Mouse (Mus musculus) small intestine, adult 2 months (tissue): ENCODE data around the gene Ccl3. TPM values are rescaled to one million over a fixed set of nuclear protein-coding genes. Genes with fewer than 3 reads are reported as not detected.

Experiments used
- H3K27ac ChIP-seq: fragments of 200-500 bp; 2 replicates; pipeline ENCODE4 v1.5.1; 2012; ENCODE audit warnings: low read depth, low read length, control low read depth, inconsistent platforms; ENCODE audit not compliant: insufficient read depth
- H3K27me3 ChIP-seq: fragments of 200-500 bp; 2 replicates; pipeline ENCODE4 v1.6.1; 2012; ENCODE audit warnings: mild to moderate bottlenecking, moderate library complexity, low read length, inconsistent platforms; ENCODE audit not compliant: control insufficient read depth, insufficient read depth
- H3K36me3 ChIP-seq: fragments of 200-500 bp; 2 replicates; pipeline ENCODE4 v1.6.1; 2012; ENCODE audit warnings: mild to moderate bottlenecking, low read length, control low read depth, inconsistent platforms; ENCODE audit not compliant: control insufficient read depth, insufficient read depth
- H3K4me1 ChIP-seq: fragments of 200-500 bp; 2 replicates; pipeline ENCODE4 v1.6.1; 2012; ENCODE audit warnings: low read length, inconsistent platforms, mixed read lengths; ENCODE audit not compliant: control insufficient read depth, insufficient read depth, insufficient read length
- H3K4me3 ChIP-seq: fragments of 200-500 bp; 2 replicates; pipeline ENCODE4 v1.5.1; 2012; ENCODE audit warnings: low read depth, mild to moderate bottlenecking, control low read depth, inconsistent platforms, low read length, moderate library complexity
- CTCF ChIP-seq: fragments of 200-500 bp; IDR thresholded peaks from 2 replicates; pipeline ENCODE4 v1.5.1; 2012; ENCODE audit warnings: low read depth, mild to moderate bottlenecking, control low read depth, inconsistent platforms, low read length, moderate library complexity, mixed read lengths; ENCODE audit not compliant: insufficient replicate concordance, insufficient read length; ENCODE audit errors: extremely low read depth
- POLR2A ChIP-seq: fragments of 200-500 bp; IDR thresholded peaks from 2 replicates; pipeline ENCODE4 v1.6.1; 2012; ENCODE audit warnings: low read depth, mild to moderate bottlenecking, control low read depth, inconsistent platforms, low read length, moderate library complexity
- WGBS: fragments of 180-500 bp; shearing (Covaris S2); methylation state at CpG from one replicate; pipeline ENCODE4 v1.1.7; 2018; 5-methylcytosine and 5-hydroxymethylcytosine counted together
- polyA plus RNA-seq: library from polyadenylated mRNA; depleted of rRNA; stranded (reverse); fragments of >200 nt; gene quantifications from 2 replicates; pipeline ENCODE4 v1.2.3, GENCODE M21; 2012; rRNA removed

The Ccl3 gene
- polyA plus RNA-seq, result 3.6 and 5.0 TPM in 2 replicates

DNA sequence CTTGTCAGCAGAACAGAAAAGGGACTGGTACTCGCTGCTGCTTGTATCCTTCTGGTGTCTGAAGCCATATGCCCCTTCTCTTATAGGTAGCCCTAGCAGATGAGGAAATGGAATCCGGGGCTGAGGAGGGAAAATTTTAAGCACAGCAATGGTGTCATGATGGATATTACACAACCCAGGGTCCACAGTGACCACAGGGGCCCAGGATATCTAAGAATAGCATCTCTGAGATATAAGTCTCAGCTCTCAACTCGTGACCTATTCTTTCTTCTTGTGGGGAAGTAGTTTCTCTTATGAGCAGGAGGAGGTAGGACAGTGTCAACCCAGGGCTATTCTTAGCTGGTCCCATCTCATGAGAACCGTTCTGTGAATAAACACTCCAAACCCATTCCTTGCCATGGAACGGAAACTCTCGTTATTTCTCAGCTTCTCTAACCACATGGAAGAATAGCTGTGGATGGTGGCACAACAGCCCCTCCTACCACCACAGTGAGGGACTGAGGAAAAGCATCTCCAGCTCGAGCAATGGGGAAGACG is at the start of gene Ccl3:
Ccl3 (minus strand) TSS at position 51 of the 537 bp plus-strand sequence.
- TF ChIP-seq POLR2A (no peak), CTCF (no peak)
- 78% methylated on average over 8 of the region's 8 CpGs for WGBS
- Histone ChIP-seq H3K36me3 (no peaks in the 10 kb centered on the region), H3K4me3 (peak within 1 kb of the TSS; percentile 24; the same call in 1 of the 2 replicates), H3K27ac (peak within 1 kb of the TSS; percentile 53), H3K4me1 (no peaks in the 10 kb centered on the region), H3K27me3 (no peaks in the 10 kb centered on the region)

DNA sequence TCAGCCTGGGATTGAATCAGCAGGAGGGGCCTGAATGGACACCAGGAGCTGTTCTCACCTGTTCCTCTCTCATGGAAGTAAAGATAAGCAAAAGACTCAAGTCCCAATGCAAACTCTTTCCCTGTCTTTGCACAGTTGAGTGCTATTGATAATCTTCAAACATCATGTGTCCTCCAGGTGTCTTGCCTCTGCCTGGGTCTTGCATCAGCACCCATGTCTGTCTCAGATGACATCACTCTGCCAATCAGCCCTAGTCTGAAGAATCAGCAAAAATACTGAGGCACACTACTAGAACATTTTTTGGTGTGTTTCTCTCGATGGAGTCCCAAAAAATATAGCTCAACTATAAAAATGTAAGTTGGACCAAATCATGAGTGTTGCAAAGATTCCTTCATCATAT is 42.9 kb upstream of the Ccl3 start:
- TF ChIP-seq POLR2A (no peak), CTCF (no peak)
- Histone ChIP-seq H3K27ac (no peak overlapping the region), H3K27me3 (no peaks in the 10 kb centered on the region), H3K4me1 (no peaks in the 10 kb centered on the region), H3K4me3 (no peak overlapping the region), H3K36me3 (no peaks in the 10 kb centered on the region)
- WGBS, result 67% methylated on average over 1 of the region's 1 CpGs

- Histone ChIP-seq H3K36me3 (no peaks in the 10 kb centered on the region), H3K27ac (no peak overlapping the region), H3K4me3 (no peak overlapping the region), H3K27me3 (no peaks in the 10 kb centered on the region), H3K4me1 (no peaks in the 10 kb centered on the region)
- TF ChIP-seq POLR2A (no peak), CTCF (no peak)
- 82% methylated on average over 1 of the region's 1 CpGs for WGBS
These were observed 40.8 kb upstream of the Ccl3 start for GRCm38 (mm10) chr11:83689918-83690317.

- Histone ChIP-seq H3K4me3 (no peak overlapping the region), H3K36me3 (no peaks in the 10 kb centered on the region), H3K4me1 (no peaks in the 10 kb centered on the region), H3K27me3 (no peaks in the 10 kb centered on the region), H3K27ac (no peak overlapping the region)
- 86% methylated on average over 1 of the region's 1 CpGs for WGBS
- TF ChIP-seq POLR2A (no peak), CTCF (no peak)
These were observed 26.5 kb upstream of the Ccl3 start for GRCm38 (mm10) chr11:83675665-83676064.

DNA sequence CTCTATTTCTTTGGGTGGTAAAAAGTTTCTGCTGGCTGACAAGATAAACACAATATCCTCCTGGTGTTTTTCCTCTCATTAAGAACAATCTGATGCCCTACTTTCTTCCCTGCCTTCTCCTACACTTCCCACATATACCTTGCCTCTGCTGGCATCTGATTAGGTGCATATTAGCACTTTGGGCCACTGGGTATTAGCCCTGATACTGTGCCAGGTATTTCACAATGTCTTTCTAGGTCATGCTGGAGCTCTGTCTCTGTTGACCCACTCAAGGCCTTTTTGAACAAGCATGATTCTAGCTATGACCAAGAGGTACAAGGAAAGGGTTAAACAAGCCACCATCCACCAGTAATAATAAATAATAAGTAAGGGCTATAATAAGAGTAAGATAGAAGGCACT is 22.6 kb upstream of the Ccl3 start:
- TF ChIP-seq POLR2A, result no peak
- TF ChIP-seq CTCF, result no peak
- Histone ChIP-seq H3K27me3 (no peaks in the 10 kb centered on the region), H3K4me1 (no peaks in the 10 kb centered on the region), H3K4me3 (no peak overlapping the region), H3K36me3 (no peaks in the 10 kb centered on the region), H3K27ac (no peak overlapping the region)

- H3K36me3 ChIP-seq, result no peaks in the 10 kb centered on the region
- no peak overlapping the region for H3K4me3 ChIP-seq
- 49% methylated on average over 5 of the region's 5 CpGs for WGBS
- no peak for TF ChIP-seq CTCF
- no peak for TF ChIP-seq POLR2A
- H3K27me3 ChIP-seq, result no peaks in the 10 kb centered on the region
- H3K4me1 ChIP-seq, result no peaks in the 10 kb centered on the region
- peak overlapping the region; percentile 22; the same call in 1 of the 2 replicates for H3K27ac ChIP-seq
These were observed 14.4 kb upstream of the Ccl3 start for GRCm38 (mm10) chr11:83663532-83663931.

- Histone ChIP-seq H3K4me1 (no peaks in the 10 kb centered on the region), H3K27me3 (no peaks in the 10 kb centered on the region), H3K4me3 (peak within 1 kb of the TSS; percentile 14), H3K36me3 (no peaks in the 10 kb centered on the region), H3K27ac (peak within 1 kb of the TSS; percentile 22; the same call in 1 of the 2 replicates)
- TF ChIP-seq POLR2A, result no peak
- no peak for TF ChIP-seq CTCF
- WGBS, result 62% methylated on average over 6 of the region's 6 CpGs
These were observed 13.0 kb upstream of the Ccl3 start, which contains the start of gene Ccl4 for GRCm38 (mm10) chr11:83662204-83662603. Ccl4 (plus strand) TSS chr11:83662584.
